Mouse (Mus musculus) lung, postnatal 0 days (tissue): ENCODE measurements at regions not wholly inside any gene's neighbourhood (a gene's known extent, or its start where the extent isn't known, plus 50 kb on each side); places are given as distances from the start of the nearest gene placed in this dataset.

ENCODE experiments used
- ATAC-seq: fragments of 200-750 bp; cut with Nextera tagmentation; 2 replicates; pipeline ENCODE4 v1.8.0; 2017; ENCODE audit warnings: moderate library complexity
- DNase-seq: peaks from one replicate; pipeline ENCODE4 v3.0.0-alpha.2; 2016; ENCODE audit warnings: low spot score
- H3K27ac ChIP-seq: fragments of 300-500 bp; sonication (generic); 2 replicates; pipeline ENCODE4 v1.5.1; 2014; ENCODE audit warnings: antibody characterized with exemption, mild to moderate bottlenecking, low read length, mixed read lengths
- H3K27me3 ChIP-seq: fragments of 300-500 bp; sonication (generic); replicated peaks from 2 replicates; pipeline ENCODE4 v1.6.1; 2014; ENCODE audit warnings: low read length, mixed read lengths; ENCODE audit not compliant: insufficient read depth
- H3K36me3 ChIP-seq: fragments of 300-500 bp; sonication (generic); 2 replicates; pipeline ENCODE4 v1.6.1; 2014; ENCODE audit warnings: low read length, mixed read lengths; ENCODE audit not compliant: insufficient read depth
- H3K4me1 ChIP-seq: fragments of 300-500 bp; sonication (generic); 2 replicates; pipeline ENCODE4 v1.6.1; 2014; ENCODE audit warnings: antibody characterized with exemption, low read depth, low read length, mixed read lengths; ENCODE audit not compliant: insufficient read depth
- H3K4me2 ChIP-seq: fragments of 300-500 bp; sonication (generic); replicated peaks from 2 replicates; pipeline ENCODE4 v1.6.1; 2014; ENCODE audit warnings: low read depth, mild to moderate bottlenecking, low read length, moderate library complexity, mixed read lengths
- H3K4me3 ChIP-seq: fragments of 300-500 bp; sonication (generic); 2 replicates; pipeline ENCODE4 v1.5.1; 2014; ENCODE audit warnings: low read depth, low read length
- H3K9ac ChIP-seq: fragments of 300-500 bp; sonication (generic); replicated peaks from 2 replicates; pipeline ENCODE4 v1.6.1; 2014; ENCODE audit warnings: low read depth, mild to moderate bottlenecking
- H3K9me3 ChIP-seq: fragments of 300-500 bp; sonication (generic); 2 replicates; pipeline ENCODE4 v1.6.1; 2016; ENCODE audit warnings: low read length, mixed read lengths
- CTCF ChIP-seq: IDR thresholded peaks from 2 replicates; pipeline ENCODE4 v1.5.1; 2016; ENCODE audit warnings: antibody characterized with exemption, mild to moderate bottlenecking
- EP300 ChIP-seq: IDR thresholded peaks from 2 replicates; pipeline ENCODE4 v1.6.1; 2016; ENCODE audit warnings: antibody characterized with exemption, mild to moderate bottlenecking, control low read depth
- WGBS: fragments of 180-500 bp; shearing (Covaris S2); extraction: QIAGEN DNeasy Blood & Tissue Kit; methylation state at CpG from one replicate; pipeline ENCODE4 v1.1.7; 2014; 5-methylcytosine and 5-hydroxymethylcytosine counted together

GRCm38 (mm10) chr15:13360741-13361140 is 187.3 kb upstream of the Cdh6 start:
- Histone ChIP-seq H3K4me2 (no peak overlapping the region), H3K4me3 (no peak overlapping the region)

GRCm38 (mm10) chr15:13359026-13359425 is 185.6 kb upstream of the Cdh6 start:
- H3K27me3 ChIP-seq = no peaks in the 10 kb centered on the region

More at GRCm38 (mm10) chr15:13360741-13361140, 187.3 kb upstream of the Cdh6 start:
- no peaks in the 10 kb centered on the region for H3K36me3 ChIP-seq
- WGBS = 22% methylated on average over 2 of the region's 2 CpGs
- H3K9ac ChIP-seq = no peak overlapping the region
- H3K27ac ChIP-seq = no peak overlapping the region
- no peaks in the 10 kb centered on the region for H3K4me1 ChIP-seq
- no peaks in the 10 kb centered on the region for H3K9me3 ChIP-seq
- no peaks in the 10 kb centered on the region for H3K27me3 ChIP-seq
- ATAC-seq (no peak), DNase-seq (no peak)
- TF ChIP-seq CTCF (no peak), EP300 (no peak)

GRCm38 (mm10) chr15:13350321-13350720 is 176.8 kb upstream of the Cdh6 start:
- H3K4me3 ChIP-seq = no peak overlapping the region

More at GRCm38 (mm10) chr15:13359026-13359425, 185.6 kb upstream of the Cdh6 start:
- Histone ChIP-seq H3K9ac (no peak overlapping the region), H3K36me3 (no peaks in the 10 kb centered on the region), H3K4me2 (no peak overlapping the region), H3K9me3 (no peaks in the 10 kb centered on the region), H3K4me3 (no peak overlapping the region), H3K4me1 (no peaks in the 10 kb centered on the region), H3K27ac (no peak overlapping the region)
- TF ChIP-seq CTCF (no peak), EP300 (no peak)
- DNase-seq (no peak), ATAC-seq (no peak)
- WGBS = 19% methylated on average over 1 of the region's 1 CpGs

GRCm38 (mm10) chr15:13336392-13336791 is 162.9 kb upstream of the Cdh6 start:
- ATAC-seq (no peak), DNase-seq (no peak)
- Histone ChIP-seq H3K9me3 (no peaks in the 10 kb centered on the region), H3K4me1 (no peaks in the 10 kb centered on the region), H3K9ac (no peak overlapping the region), H3K27ac (no peak overlapping the region), H3K36me3 (no peaks in the 10 kb centered on the region), H3K4me3 (no peak overlapping the region), H3K27me3 (no peaks in the 10 kb centered on the region), H3K4me2 (no peak overlapping the region)
- TF ChIP-seq CTCF = no peak
- TF ChIP-seq EP300 = no peak
- WGBS = 75% methylated on average over 1 of the region's 1 CpGs

More at GRCm38 (mm10) chr15:13350321-13350720, 176.8 kb upstream of the Cdh6 start:
- Histone ChIP-seq H3K4me2 (no peak overlapping the region), H3K9ac (no peak overlapping the region), H3K27ac (no peak overlapping the region), H3K4me1 (no peaks in the 10 kb centered on the region), H3K36me3 (no peaks in the 10 kb centered on the region), H3K9me3 (no peaks in the 10 kb centered on the region), H3K27me3 (no peaks in the 10 kb centered on the region)
- no peak for TF ChIP-seq EP300
- no peak for TF ChIP-seq CTCF
- 71% methylated on average over 3 of the region's 3 CpGs for WGBS
- ATAC-seq (no peak), DNase-seq (no peak)

GRCm38 (mm10) chr15:13324439-13324838 is 151.0 kb upstream of the Cdh6 start:
- 76% methylated on average over 2 of the region's 2 CpGs for WGBS
- no peaks in the 10 kb centered on the region for H3K27me3 ChIP-seq
- no peak for TF ChIP-seq CTCF
- no peak for TF ChIP-seq EP300
- no peak for DNase-seq
- H3K36me3 ChIP-seq = no peaks in the 10 kb centered on the region
- ATAC-seq = no peak
- H3K4me2 ChIP-seq = no peak overlapping the region
- H3K9me3 ChIP-seq = no peaks in the 10 kb centered on the region
- H3K4me1 ChIP-seq = no peaks in the 10 kb centered on the region
- H3K9ac ChIP-seq = no peak overlapping the region
- H3K4me3 ChIP-seq = no peak overlapping the region
- H3K27ac ChIP-seq = no peak overlapping the region

- no peak overlapping the region for H3K27ac ChIP-seq
- no peak for ATAC-seq
Measured at GRCm38 (mm10) chr15:13320599-13321348, 147.3 kb upstream of the Cdh6 start.

More at GRCm38 (mm10) chr15:13320599-13321348, 147.3 kb upstream of the Cdh6 start:
- Histone ChIP-seq H3K36me3 (no peaks in the 10 kb centered on the region), H3K4me3 (no peak overlapping the region), H3K4me1 (no peaks in the 10 kb centered on the region), H3K9ac (no peak overlapping the region), H3K27me3 (no peaks in the 10 kb centered on the region), H3K9me3 (no peaks in the 10 kb centered on the region), H3K4me2 (no peak overlapping the region)
- WGBS = 68% methylated on average over 10 of the region's 10 CpGs
- TF ChIP-seq EP300 (no peak), CTCF (no peak)
- no peak for DNase-seq
